In genomic region chr11:108057138-108057537, GRCm38 (mm10) we compare ENCODE assay signal across 27 mouse cellular contexts.
DNase-seq lines count a peak whose midpoint lies in the region; ATAC-seq and TF ChIP-seq lines count a peak whose summit lies in the region.
"Had no signal": no experiment of that assay in that cellular context is flagged by ENCODE, and none has a peak within 500 bp of the region (broad histone marks: within the 10 kb centered on the region; RNA-seq: fewer than 3 reads in every experiment).

No protein-coding gene starts in this region.

- no peak overlapping the region for H3K4me3 ChIP-seq in heart, embryonic 12.5 days
- H3K4me3 ChIP-seq in left cerebral cortex, adult 2 months, result no peak overlapping the region
- no peak overlapping the region for H3K4me3 ChIP-seq in olfactory bulb, adult 2 months (ENCODE audit: insufficient read depth, low read depth, low read length)
- H3K4me3 ChIP-seq in hindbrain, embryonic 13.5 days, result no peak overlapping the region
- H3K4me3 ChIP-seq: embryonic facial prominence, embryonic 10.5 days; embryonic facial prominence, embryonic 13.5 days; erythroblast, embryonic 14.5 days; forebrain, embryonic 12.5 days; forebrain, embryonic 15.5 days; gastrocnemius, adult 2 months; heart, embryonic 13.5 days; hindbrain, embryonic 15.5 days had no signal

- no peak for ATAC-seq in heart, embryonic 12.5 days (ENCODE audit: insufficient number of reproducible peaks, low FRiP score)
- no peak for ATAC-seq in hindbrain, embryonic 13.5 days (ENCODE audit: low FRiP score)
- ATAC-seq: forebrain, embryonic 15.5 days had no signal

- no peak overlapping the region for H3K4me2 ChIP-seq in heart, embryonic 12.5 days
- no peak overlapping the region for H3K4me2 ChIP-seq in hindbrain, embryonic 13.5 days
- H3K4me2 ChIP-seq: embryonic facial prominence, embryonic 13.5 days; forebrain, embryonic 12.5 days; forebrain, embryonic 15.5 days; heart, embryonic 13.5 days; hindbrain, embryonic 15.5 days had no signal

- peaks cover 8% of the 10 kb centered on the region; the same call in 1 of the 2 replicates for H3K36me3 ChIP-seq in heart, embryonic 12.5 days
- H3K36me3 ChIP-seq in hindbrain, embryonic 13.5 days, result 0 out of 2 replicates have a peak, but pooled peaks cover 5% of the 10 kb centered on the region
- H3K36me3 ChIP-seq: embryonic facial prominence, embryonic 10.5 days; embryonic facial prominence, embryonic 13.5 days; forebrain, embryonic 12.5 days; forebrain, embryonic 15.5 days; hindbrain, embryonic 15.5 days had no signal

- 86% methylated on average over 6 of the region's 6 CpGs for WGBS in heart, embryonic 12.5 days
- 39% methylated on average over 6 of the region's 6 CpGs for WGBS in olfactory bulb, adult 2 months
- 87% methylated on average over 6 of the region's 6 CpGs for WGBS in hindbrain, embryonic 13.5 days

- H3K9me3 ChIP-seq in heart, embryonic 12.5 days (replicated peaks), result no peaks in the 10 kb centered on the region
- no peaks in the 10 kb centered on the region for H3K9me3 ChIP-seq in hindbrain, embryonic 13.5 days
- H3K9me3 ChIP-seq: embryonic facial prominence, embryonic 10.5 days; embryonic facial prominence, embryonic 13.5 days; forebrain, embryonic 12.5 days; forebrain, embryonic 15.5 days; heart, embryonic 13.5 days; hindbrain, embryonic 15.5 days had no signal

- H3K4me1 ChIP-seq in heart, embryonic 12.5 days (replicated peaks), result no peaks in the 10 kb centered on the region
- H3K4me1 ChIP-seq in olfactory bulb, adult 2 months (ENCODE audit: control insufficient read depth, insufficient read depth, low read length), result peaks cover 30% of the 10 kb centered on the region
- no peaks in the 10 kb centered on the region for H3K4me1 ChIP-seq in hindbrain, embryonic 13.5 days (replicated peaks)
- H3K4me1 ChIP-seq: embryonic facial prominence, embryonic 10.5 days; embryonic facial prominence, embryonic 13.5 days; forebrain, embryonic 12.5 days; forebrain, embryonic 15.5 days; heart, embryonic 13.5 days; hindbrain, embryonic 15.5 days had no signal

- no peak for TF ChIP-seq POLR2A in olfactory bulb, adult 2 months (IDR thresholded peaks at IDR 0.05; ENCODE audit: insufficient read depth, low read depth, low read length)

- intact Hi-C loops in left cerebral cortex, adult 2 months (cut with DNase I), result no loop called here
- intact Hi-C loops in left cerebral cortex, postnatal 10 days (cut with DNase I), result no loop called here

- H3K27me3 ChIP-seq in heart, embryonic 12.5 days (replicated peaks), result no peaks in the 10 kb centered on the region
- no peaks in the 10 kb centered on the region; the same call in 1 of the 2 replicates for H3K27me3 ChIP-seq in hindbrain, embryonic 13.5 days
- H3K27me3 ChIP-seq: embryonic facial prominence, embryonic 13.5 days; forebrain, embryonic 12.5 days; forebrain, embryonic 15.5 days; heart, embryonic 13.5 days; hindbrain, embryonic 15.5 days had no signal

- no peak for TF ChIP-seq CTCF in left cerebral cortex, adult 2 months (IDR thresholded peaks at IDR 0.05)
- TF ChIP-seq CTCF in olfactory bulb, adult 2 months (IDR thresholded peaks at IDR 0.05; ENCODE audit: insufficient read depth, low read depth, low read length), result no peak

- no peak overlapping the region for H3K9ac ChIP-seq in heart, embryonic 12.5 days
- no peak overlapping the region for H3K9ac ChIP-seq in hindbrain, embryonic 13.5 days
- H3K9ac ChIP-seq: embryonic facial prominence, embryonic 13.5 days; forebrain, embryonic 12.5 days; forebrain, embryonic 15.5 days; heart, embryonic 13.5 days; hindbrain, embryonic 15.5 days had no signal

- no peak overlapping the region for H3K27ac ChIP-seq in heart, embryonic 12.5 days (ENCODE audit: poor library complexity, severe bottlenecking)
- peak overlapping the region; percentile 58; the same call in 1 of the 2 replicates for H3K27ac ChIP-seq in left cerebral cortex, adult 2 months
- H3K27ac ChIP-seq in olfactory bulb, adult 2 months (ENCODE audit: insufficient read depth, low read depth, low read length), result peak overlapping the region; percentile 90
- H3K27ac ChIP-seq in hindbrain, embryonic 13.5 days, result no peak overlapping the region
- H3K27ac ChIP-seq: embryonic facial prominence, embryonic 10.5 days; embryonic facial prominence, embryonic 13.5 days; forebrain, embryonic 12.5 days; forebrain, embryonic 15.5 days; gastrocnemius, adult 2 months; heart, embryonic 13.5 days; hindbrain, embryonic 15.5 days had no signal

- DNase-seq in heart, adult 11 months, result peak; percentile 70
- DNase-seq in left cerebral cortex, adult 2 months (ENCODE audit: extremely low spot score in 1 of 2, low spot score in 2 of 2), result no peak
- no peak for DNase-seq in left cerebral cortex, postnatal 10 days (ENCODE audit: extremely low spot score in 1 of 2, low spot score in 2 of 2)
- DNase-seq in brain, adult 2 months (ENCODE audit: low read depth, low spot score), result peak; percentile 85
- DNase-seq: adrenal gland, adult 8-10 months; adrenal gland, postnatal 25 days; B cell, adult 2 months; cerebellum, adult 11 months; cerebellum, adult 2 months; cerebellum, adult 9-11 months; cerebellum, postnatal 25 days; embryo, embryonic 11 days; gastrocnemius, adult 2 months; gastrocnemius, postnatal 14 days; heart, adult 18-20 months; heart, postnatal 14 days; heart, postnatal 4 days had no signal

Comparison
In these comparisons a context has a peak if more than half of its experiments do, and no peak if none do; other contexts are left out.
1. DNase-seq: peak in heart, adult 11 months (single experiment) and brain, adult 2 months (single experiment); none in left cerebral cortex, adult 2 months (0 of 2) and left cerebral cortex, postnatal 10 days (0 of 2).
2. H3K27ac ChIP-seq: peak in left cerebral cortex, adult 2 months (single experiment) and olfactory bulb, adult 2 months (single experiment); none in heart, embryonic 12.5 days (single experiment) and hindbrain, embryonic 13.5 days (single experiment).